Mouse (Mus musculus): ENCODE measurements around the gene Tomm70a.

Gene Tomm70a

GRCm38 (mm10) chr16:57189493-57189892 lies 68.0 kb downstream of the Tomm70a start:
- no peak for DNase-seq (ENCODE audit: low read depth, low spot score)

GRCm38 (mm10) chr16:57190390-57190789 lies 68.9 kb downstream of the Tomm70a start:
- no peak for DNase-seq (ENCODE audit: low read depth, low spot score)

- no peak for DNase-seq (ENCODE audit: low read depth, low spot score)
Observed at GRCm38 (mm10) chr16:57191214-57191613, 69.7 kb downstream of the Tomm70a start.

- DNase-seq (ENCODE audit: low read depth, low spot score) = no peak
Observed at GRCm38 (mm10) chr16:57196590-57196989, 75.1 kb downstream of the Tomm70a start.

DNA sequence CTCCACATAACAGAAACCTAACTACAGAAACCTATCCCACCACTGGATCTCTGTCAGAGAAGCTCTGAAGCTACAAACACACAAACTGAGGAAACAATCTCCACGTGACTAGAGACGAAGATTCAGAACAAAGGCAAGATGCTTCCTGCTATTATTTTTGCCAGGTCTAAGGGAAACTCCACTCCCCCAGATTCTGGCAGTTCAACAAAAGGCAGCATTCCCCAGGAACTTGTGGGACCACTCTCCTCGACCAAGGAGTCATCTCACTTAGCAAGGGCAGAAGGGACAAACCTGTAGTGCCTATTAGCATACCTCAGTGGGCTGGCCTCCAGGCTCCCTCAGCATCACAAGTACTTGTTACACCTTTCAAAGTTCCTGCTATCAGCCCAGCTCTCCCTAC lies 75.8 kb downstream of the Tomm70a start:
- no peak for DNase-seq (ENCODE audit: low read depth, low spot score)
